Mouse (Mus musculus): ENCODE results near the gene Zfp708. TPM values are rescaled to one million over a fixed set of nuclear protein-coding genes. Genes with fewer than 3 reads are reported as not detected.
A peak's percentile ranks its signal among the peaks of the same experiment; 100 is the strongest.

Zfp708 gene
- polyA plus RNA-seq, 2 experiments = 3.9 to 6.4 TPM

DNA sequence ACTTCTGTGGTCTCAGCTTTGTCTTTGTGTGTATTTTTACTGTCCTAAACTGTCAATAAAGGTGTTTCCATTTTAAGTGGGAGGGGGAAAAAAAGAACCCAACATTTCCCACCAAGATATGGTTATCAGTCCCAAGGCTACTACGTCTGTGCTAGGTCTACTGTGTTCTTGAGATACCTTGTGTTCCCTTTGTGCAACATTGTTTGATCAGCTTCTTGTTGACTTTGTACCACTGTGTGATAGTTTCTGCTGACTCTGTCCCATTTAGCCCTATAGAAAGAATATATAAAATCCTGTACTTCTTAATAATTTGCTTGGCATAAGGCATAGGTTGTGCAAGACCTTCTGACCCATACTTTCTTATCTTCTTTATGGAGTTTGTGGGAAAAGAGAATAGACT is 7.6 kb downstream of the Zfp708 start:
- Histone ChIP-seq H3K36me3 (ENCODE audit: control insufficient read depth, insufficient read depth, low read length) (no peaks in the 10 kb centered on the region), H3K27ac (replicated peaks; ENCODE audit: low read depth, low read length) (no peak overlapping the region), H3K4me1 (ENCODE audit: control insufficient read depth, insufficient read depth, low read length) (no peaks in the 10 kb centered on the region), H3K9me3 (ENCODE audit: control insufficient read depth, low read length) (no peaks in the 10 kb centered on the region), H3K4me3 (replicated peaks; ENCODE audit: low read length) (no peak overlapping the region), H3K4me2 (replicated peaks; ENCODE audit: low read depth, low read length, severe bottlenecking) (no peak overlapping the region), H3K27me3 (ENCODE audit: control insufficient read depth, insufficient read depth, low read length) (no peaks in the 10 kb centered on the region), H3K9ac (ENCODE audit: low read depth, low read length, severe bottlenecking) (no peak overlapping the region)
- ATAC-seq (ENCODE audit: low FRiP score, low read depth) = no peak
- 73% methylated on average over 1 of the region's 1 CpGs for WGBS
- no peak for TF ChIP-seq POLR2A (IDR thresholded peaks at IDR 0.05; ENCODE audit: borderline replicate concordance, extremely low read depth, insufficient read depth, insufficient read length)
- DNase-seq (ENCODE audit: low spot score) = no peak

GRCm38 (mm10) chr13:67081946-67082345 is 15.8 kb downstream of the Zfp708 start:
- peak overlapping the region; percentile 62 for H3K4me3 ChIP-seq (replicated peaks; ENCODE audit: low read length)
- H3K9ac ChIP-seq (ENCODE audit: low read depth, low read length, severe bottlenecking) = no peak overlapping the region
- H3K4me2 ChIP-seq (replicated peaks; ENCODE audit: low read depth, low read length, severe bottlenecking) = peak overlapping the region; percentile 62
- H3K4me1 ChIP-seq (ENCODE audit: control insufficient read depth, insufficient read depth, low read length) = peaks cover 4% of the 10 kb centered on the region; the same call in 1 of the 2 replicates
- DNase-seq (ENCODE audit: low spot score) (no peak), ATAC-seq (ENCODE audit: low FRiP score, low read depth) (no peak)
- WGBS = 81% methylated on average over 1 of the region's 1 CpGs
- H3K27ac ChIP-seq (replicated peaks; ENCODE audit: low read depth, low read length) = peak overlapping the region; percentile 88; the same call in 1 of the 2 replicates
- H3K36me3 ChIP-seq (ENCODE audit: control insufficient read depth, insufficient read depth, low read length) = peaks cover 12% of the 10 kb centered on the region
- no peak for TF ChIP-seq POLR2A (IDR thresholded peaks at IDR 0.05; ENCODE audit: borderline replicate concordance, extremely low read depth, insufficient read depth, insufficient read length)
- H3K9me3 ChIP-seq (ENCODE audit: control insufficient read depth, low read length) = peaks cover 5% of the 10 kb centered on the region
- H3K27me3 ChIP-seq (ENCODE audit: control insufficient read depth, insufficient read depth, low read length) = no peaks in the 10 kb centered on the region

DNA sequence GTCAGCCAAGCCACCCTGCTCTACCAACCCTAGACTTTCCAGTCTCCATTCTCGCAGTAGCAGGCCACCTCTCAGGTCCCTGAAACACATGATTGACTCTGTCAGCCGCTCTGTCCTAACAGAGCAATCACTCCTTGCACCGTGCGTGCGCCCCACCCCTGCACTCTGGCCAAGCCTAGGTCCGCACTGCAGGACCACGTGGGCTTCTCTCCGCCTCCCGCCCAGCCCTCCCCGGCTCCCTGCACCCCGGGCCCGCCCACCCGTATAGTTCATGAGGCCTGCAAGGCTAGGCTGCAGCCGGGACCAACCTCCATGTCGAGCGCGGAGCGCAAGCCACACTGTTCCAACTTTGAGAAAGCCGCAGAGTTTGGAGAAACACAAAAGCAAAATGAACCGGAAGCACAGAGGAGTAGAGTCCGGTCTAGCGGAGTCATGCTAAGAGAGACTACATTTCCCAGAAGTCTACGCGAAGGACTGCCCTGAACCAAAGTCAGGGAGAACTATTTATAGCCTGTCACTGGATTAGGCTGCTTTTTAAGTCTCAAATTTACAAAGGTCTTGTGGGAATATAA is 16.5 kb downstream of the Zfp708 start:
- Histone ChIP-seq H3K27me3 (ENCODE audit: control insufficient read depth, insufficient read depth, low read length) (no peaks in the 10 kb centered on the region), H3K9me3 (ENCODE audit: control insufficient read depth, low read length) (peaks cover 12% of the 10 kb centered on the region), H3K4me3 (replicated peaks; ENCODE audit: low read length) (peak overlapping the region; percentile 62), H3K27ac (replicated peaks; ENCODE audit: low read depth, low read length) (peak overlapping the region; percentile 88), H3K4me2 (replicated peaks; ENCODE audit: low read depth, low read length, severe bottlenecking) (peak overlapping the region; percentile 62), H3K4me1 (ENCODE audit: control insufficient read depth, insufficient read depth, low read length) (peaks cover 4% of the 10 kb centered on the region; the same call in 1 of the 2 replicates), H3K36me3 (ENCODE audit: control insufficient read depth, insufficient read depth, low read length) (peaks cover 17% of the 10 kb centered on the region), H3K9ac (ENCODE audit: low read depth, low read length, severe bottlenecking) (peak overlapping the region; percentile 69)
- TF ChIP-seq POLR2A (IDR thresholded peaks at IDR 0.05; ENCODE audit: borderline replicate concordance, extremely low read depth, insufficient read depth, insufficient read length) = 0 out of 2 replicates have a peak, but pooled peaks have one; percentile 38
- ATAC-seq (ENCODE audit: low FRiP score, low read depth) = peak; percentile 99
- DNase-seq (ENCODE audit: low spot score) = peak; percentile 90
- WGBS = under 1% methylated on average over 24 of the region's 24 CpGs

DNA sequence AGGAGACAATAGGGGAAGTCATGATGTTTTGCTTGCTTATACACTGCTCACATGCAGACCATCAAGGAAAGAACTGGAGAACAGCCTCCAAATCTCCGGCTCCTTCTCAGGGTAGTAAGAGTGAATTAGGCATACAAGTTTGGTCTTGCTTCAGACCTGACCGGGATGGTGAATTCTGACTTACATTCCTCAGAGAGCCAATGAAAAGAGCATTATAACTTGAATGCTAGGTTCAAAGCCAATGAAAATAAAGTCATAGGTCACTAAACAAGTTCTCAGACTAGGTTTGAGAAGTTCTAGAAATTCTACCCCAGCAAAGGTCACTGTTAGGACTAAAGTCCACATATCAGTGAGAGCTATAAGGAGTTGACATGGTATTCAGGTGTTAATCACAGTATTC is 20.5 kb downstream of the Zfp708 start:
- no peak overlapping the region for H3K27ac ChIP-seq (replicated peaks; ENCODE audit: low read depth, low read length)
- H3K9me3 ChIP-seq (ENCODE audit: control insufficient read depth, low read length) = peaks cover 30% of the 10 kb centered on the region
- WGBS = 91% methylated on average over 2 of the region's 2 CpGs
- H3K4me1 ChIP-seq (ENCODE audit: control insufficient read depth, insufficient read depth, low read length) = peaks cover 4% of the 10 kb centered on the region; the same call in 1 of the 2 replicates
- no peak overlapping the region for H3K9ac ChIP-seq (ENCODE audit: low read depth, low read length, severe bottlenecking)
- TF ChIP-seq POLR2A (IDR thresholded peaks at IDR 0.05; ENCODE audit: borderline replicate concordance, extremely low read depth, insufficient read depth, insufficient read length) = no peak
- ATAC-seq (ENCODE audit: low FRiP score, low read depth) (no peak), DNase-seq (ENCODE audit: low spot score) (no peak)
- peaks cover 43% of the 10 kb centered on the region for H3K36me3 ChIP-seq (ENCODE audit: control insufficient read depth, insufficient read depth, low read length)
- no peak overlapping the region for H3K4me3 ChIP-seq (replicated peaks; ENCODE audit: low read length)
- no peak overlapping the region for H3K4me2 ChIP-seq (replicated peaks; ENCODE audit: low read depth, low read length, severe bottlenecking)
- no peaks in the 10 kb centered on the region for H3K27me3 ChIP-seq (ENCODE audit: control insufficient read depth, insufficient read depth, low read length)

- Histone ChIP-seq H3K27ac (replicated peaks; ENCODE audit: low read depth, low read length) (no peak overlapping the region), H3K4me1 (ENCODE audit: control insufficient read depth, insufficient read depth, low read length) (no peaks in the 10 kb centered on the region), H3K9ac (ENCODE audit: low read depth, low read length, severe bottlenecking) (no peak overlapping the region), H3K4me2 (replicated peaks; ENCODE audit: low read depth, low read length, severe bottlenecking) (no peak overlapping the region), H3K4me3 (replicated peaks; ENCODE audit: low read length) (no peak overlapping the region), H3K9me3 (ENCODE audit: control insufficient read depth, low read length) (peaks cover 58% of the 10 kb centered on the region), H3K36me3 (ENCODE audit: control insufficient read depth, insufficient read depth, low read length) (peaks cover 65% of the 10 kb centered on the region), H3K27me3 (ENCODE audit: control insufficient read depth, insufficient read depth, low read length) (no peaks in the 10 kb centered on the region)
- TF ChIP-seq POLR2A (IDR thresholded peaks at IDR 0.05; ENCODE audit: borderline replicate concordance, extremely low read depth, insufficient read depth, insufficient read length) = no peak
- ATAC-seq (ENCODE audit: low FRiP score, low read depth) (no peak), DNase-seq (ENCODE audit: low spot score) (no peak)
- WGBS = 89% methylated on average over 2 of the region's 2 CpGs
Measured at GRCm38 (mm10) chr13:67072786-67073185, 25.0 kb downstream of the Zfp708 start.

Measured in limb, embryonic 14.5 days (tissue).